Mouse (Mus musculus) brain, adult 2 months (tissue): ENCODE measurements around the gene Tgm5.
"Not testable (repeated sequence)": the region's sequence is repeated elsewhere in the genome, so short reads cannot be mapped to it uniquely, and the experiment has no call there.

Source experiments
- DNase-seq: peaks from one replicate; pipeline ENCODE4 v3.0.0; 2011; ENCODE audit warnings: low read depth, low spot score

Tgm5 gene

DNA sequence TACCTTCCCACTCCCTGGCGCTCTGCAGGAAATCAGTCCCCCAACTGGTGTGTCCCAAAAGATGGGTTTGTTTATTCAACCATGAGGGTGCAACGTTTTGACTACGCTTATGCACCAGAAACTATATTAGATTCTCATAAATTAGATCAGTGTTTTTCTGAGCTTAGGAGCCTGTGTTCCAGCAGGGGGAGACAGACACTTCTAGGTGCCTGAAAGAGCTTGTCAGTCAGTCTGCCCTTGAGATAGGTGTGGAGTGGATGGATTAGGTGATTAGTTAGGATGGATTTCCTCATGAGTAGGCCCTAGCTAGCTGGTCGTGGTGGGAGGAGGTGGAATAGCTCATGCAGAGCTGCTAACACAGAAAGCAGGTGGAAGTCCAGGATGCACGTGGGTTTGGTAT is 44.5 kb downstream of the Tgm5 start:
- peak; percentile 81 for DNase-seq

DNA sequence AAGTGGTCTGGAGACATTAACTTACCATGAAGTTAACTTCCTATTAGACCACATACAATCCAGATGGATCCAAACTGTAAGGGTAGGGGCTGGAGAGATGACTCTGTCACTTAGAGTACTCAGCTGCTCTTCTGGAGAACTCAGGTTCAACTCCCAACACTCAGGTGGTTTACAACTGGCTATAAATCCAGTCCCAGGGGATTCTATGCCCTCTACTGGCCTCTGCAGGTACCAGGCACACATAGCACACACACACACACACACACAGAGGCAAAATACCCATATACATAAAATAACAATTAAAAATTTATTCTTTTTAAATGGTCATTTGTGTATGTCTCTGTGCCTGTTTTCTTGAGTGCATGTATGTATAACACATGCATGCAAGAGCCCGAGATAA is 46.3 kb downstream of the Tgm5 start:
- no peak for DNase-seq

DNA sequence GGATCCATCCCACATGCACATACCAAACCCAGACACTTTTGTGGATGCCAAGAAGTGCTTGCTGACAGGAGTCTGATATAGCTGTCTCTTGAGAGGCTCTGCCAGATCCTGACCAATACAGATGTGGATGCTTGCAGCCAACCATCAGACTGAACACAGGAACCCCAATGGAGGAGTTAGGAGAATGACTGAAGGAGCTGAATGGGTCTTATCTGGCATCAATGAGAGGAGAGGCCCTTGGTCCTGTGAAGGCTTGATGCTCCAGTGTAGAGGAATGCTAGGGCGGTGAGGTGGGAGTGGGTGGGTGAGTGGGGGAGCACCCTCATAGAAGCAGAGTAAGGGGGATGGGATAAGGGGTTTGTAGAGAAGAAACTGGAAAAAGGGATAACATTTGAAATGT is 46.8 kb downstream of the Tgm5 start:
- DNase-seq, result not testable (repeated sequence)

DNA sequence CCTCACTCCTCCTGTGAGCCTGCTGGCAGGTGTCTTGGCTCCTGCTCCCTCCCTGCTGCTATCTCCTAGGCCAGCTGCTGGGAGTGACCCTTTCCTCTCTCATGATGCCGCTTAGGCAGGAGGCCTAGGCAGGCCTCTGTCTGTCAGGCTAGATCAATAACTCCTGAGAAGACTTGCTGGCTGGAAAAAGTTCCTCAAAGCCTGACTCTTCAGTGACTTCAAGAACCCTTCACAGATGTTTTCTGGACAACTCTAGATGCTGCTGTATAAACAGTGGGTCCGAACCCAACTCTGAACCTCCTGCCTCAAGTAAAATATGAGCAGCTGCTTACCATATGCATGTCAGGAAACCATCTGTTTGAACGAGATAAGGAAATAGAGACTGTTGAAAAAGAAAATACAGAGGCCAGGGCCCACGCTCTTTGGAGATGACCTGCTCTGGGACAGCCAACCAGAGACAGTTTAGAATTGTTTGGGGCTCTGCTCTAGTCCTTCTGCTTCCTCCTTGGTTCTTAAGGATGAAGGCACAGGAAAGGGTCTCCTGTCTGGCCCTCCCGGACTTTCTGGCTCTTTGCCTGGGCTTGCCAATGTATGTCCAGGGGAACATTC is 48.8 kb downstream of the Tgm5 start, which contains the start of gene Epb42:
Epb42 (minus strand) TSS at position 340 of the 609 bp plus-strand sequence.
- no peak for DNase-seq

DNA sequence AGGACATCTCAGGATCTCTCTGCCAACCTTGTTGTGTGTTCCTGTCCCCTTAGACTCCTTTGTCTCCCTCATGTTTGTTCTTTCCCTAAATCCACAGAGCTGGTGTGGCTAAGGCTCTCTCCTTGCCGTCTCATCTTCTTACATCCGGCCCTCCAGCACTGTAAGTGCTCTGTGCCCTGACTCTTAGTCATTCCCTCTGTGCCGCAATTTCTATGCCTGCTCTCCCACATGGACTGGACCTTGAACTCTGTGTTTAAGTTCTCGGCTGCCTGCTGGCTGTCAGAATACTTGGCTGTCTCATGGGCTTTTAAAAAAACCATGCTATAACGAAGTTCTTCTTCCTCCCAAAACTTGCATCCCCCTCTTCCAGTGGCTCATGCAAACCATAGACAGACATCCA is 62.7 kb downstream of the Tgm5 start:
- DNase-seq, result no peak

DNA sequence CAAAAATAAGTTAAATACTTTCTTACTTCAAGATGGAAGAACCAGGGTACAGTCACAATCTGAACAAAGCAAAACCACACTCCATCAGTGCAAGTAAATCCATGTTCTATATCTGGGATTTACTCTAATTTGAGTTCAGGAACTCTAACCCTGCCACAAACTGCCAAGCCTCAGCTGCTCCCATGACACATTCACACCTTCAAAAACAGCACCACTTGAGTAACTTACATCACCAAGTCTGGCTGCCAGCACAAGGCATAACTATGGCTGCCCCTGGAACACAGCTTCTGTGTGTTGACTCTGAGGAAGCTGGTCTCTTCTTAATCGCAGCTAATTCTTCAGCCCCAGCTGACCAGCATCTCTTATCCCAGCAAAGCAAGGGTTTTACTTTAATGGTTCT is 68.5 kb downstream of the Tgm5 start:
- no peak for DNase-seq

DNA sequence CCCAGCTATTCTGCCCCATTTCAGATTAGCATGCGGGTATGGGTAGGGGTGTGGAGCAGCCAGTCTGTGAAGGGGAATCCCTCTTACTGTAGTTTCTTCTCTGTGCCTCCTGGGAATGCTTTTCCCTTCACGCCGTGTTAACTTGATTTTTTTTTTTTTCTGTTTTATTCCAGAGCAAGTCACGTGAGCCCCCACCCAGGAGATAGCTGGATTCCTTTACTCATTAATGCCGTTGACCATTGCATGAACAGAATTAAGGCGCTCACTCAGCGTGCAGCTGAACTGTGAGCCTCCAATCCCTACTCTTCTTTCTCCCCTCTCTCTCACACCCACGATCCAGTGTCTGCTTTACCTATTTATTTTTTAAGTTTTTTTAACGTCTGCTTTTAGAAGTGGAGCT is 69.4 kb downstream of the Tgm5 start:
- DNase-seq, result no peak

DNA sequence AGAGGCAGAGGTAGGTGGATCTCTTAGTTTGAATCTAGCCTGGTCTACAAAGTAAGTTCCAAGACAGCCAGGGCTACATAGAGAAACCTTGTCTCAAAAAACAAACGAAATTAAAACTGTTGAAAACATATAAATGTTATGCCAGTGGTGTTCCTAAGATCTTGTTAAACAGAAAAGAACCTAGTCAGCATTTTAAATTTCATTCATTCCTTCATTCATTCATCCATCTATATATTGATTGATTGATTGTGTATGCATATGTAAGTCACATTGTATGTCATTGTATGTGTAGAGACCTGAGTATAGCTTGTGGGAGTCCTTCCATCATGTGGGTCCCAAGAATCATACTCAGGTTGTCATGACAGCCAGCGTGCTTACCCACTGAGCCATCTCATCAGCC is 70.1 kb downstream of the Tgm5 start:
- no peak for DNase-seq

DNA sequence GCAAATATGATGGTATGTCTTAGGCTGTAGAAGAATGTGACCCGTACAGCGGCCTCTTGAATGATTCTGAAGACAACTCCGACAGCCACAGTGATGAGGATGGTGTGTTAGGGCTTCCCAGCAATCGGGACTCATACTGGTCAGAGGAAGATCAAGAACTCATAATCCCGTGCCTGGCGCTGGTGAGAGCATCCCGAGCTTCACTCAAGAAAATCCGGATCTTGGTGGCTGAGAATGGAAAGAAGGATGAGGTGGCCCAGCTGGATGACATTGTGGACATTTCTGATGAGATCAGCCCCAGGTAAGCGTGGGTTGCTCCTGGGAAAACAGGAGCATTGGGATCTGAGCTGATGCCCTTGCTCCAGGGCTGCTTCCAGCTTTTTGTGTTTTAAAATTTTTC is 73.0 kb downstream of the Tgm5 start:
- no peak for DNase-seq

DNA sequence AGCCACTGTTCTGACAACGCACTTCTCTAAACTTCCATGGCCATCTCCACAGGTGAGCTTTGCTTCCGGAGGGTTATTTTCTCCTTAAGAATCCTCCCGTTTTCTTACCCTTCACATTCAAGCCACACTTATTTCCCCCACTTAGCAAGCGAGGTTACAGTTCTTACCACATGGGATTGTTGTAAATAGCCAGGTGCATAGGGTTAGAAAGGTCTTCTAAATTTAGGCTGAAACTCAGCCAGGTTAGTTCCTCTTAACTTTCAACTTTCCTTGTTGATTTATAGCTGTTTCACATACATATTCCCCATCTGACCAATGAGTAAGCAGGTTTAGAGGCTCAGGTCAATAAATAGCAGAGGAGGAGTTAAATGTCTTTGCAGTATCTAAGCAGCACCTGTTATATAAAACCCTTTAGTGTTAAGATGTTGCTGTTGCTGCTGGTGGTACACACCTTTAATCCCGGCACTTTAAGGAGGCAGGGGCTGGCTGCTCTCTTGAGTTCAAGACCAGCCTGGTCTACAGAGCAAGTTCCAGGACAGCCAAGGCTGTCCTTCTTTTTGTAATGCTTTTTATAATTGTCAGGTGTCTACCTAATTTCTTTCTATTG is 76.5 kb downstream of the Tgm5 start:
- DNase-seq, result peak; percentile 16

DNA sequence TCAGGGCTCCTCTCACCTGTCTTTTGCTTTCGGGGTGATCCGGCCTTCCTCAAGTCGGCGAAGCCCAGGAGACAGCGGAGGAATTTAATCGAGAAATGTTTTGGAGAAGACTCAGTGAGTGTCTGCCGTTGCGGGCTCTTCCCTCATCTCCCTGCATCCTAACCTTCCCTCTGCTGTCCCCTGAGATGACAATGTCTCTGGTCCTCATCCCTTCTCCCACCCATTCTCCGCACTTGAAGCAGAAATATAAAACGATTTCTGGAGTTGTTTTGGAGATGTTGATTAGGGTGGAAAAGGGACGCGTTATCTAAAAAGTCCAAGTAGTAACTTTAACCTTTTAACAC is 77.0 kb downstream of the Tgm5 start:
- DNase-seq, result no peak

DNA sequence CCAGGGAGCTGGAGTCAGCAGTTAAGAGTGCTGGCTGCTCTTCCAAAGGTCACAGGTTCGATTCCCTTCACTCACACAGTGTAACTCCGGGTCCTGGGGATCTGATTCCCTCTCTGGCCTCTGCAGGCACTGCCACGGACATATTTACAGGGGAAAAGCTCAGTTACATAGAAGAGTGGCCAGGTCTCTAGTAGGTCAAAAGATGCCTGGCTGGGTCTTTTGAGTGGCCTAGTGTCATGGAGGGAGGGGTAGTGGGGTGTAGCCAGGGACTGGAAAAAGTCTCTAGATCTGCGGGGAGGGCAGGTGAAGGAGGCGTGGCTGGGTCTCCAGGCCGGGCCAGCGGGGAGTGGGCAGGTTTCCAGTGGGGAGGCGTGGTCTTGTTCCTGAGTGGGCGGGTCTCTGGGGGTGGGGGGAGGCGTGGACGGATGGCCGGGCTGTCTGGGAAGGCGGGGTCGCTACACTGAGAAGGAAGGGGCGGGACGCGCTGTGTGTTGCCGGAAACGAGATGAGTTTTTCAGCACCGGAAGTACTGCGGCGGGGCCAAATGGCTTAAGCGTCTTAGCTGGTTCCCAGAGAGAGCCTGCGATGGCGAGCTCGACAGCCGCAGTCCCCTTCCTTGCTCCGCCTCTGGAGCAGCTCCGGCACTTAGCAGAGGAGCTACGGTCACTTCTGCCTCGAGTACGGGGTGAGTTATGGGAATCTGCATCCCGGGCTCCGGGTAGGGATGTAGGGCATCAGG is 77.5 kb downstream of the Tgm5 start, which contains the start of gene Ccndbp1:
Ccndbp1 (plus strand) TSS at position 479 of the 739 bp plus-strand sequence.
- peak; percentile 95 for DNase-seq

DNA sequence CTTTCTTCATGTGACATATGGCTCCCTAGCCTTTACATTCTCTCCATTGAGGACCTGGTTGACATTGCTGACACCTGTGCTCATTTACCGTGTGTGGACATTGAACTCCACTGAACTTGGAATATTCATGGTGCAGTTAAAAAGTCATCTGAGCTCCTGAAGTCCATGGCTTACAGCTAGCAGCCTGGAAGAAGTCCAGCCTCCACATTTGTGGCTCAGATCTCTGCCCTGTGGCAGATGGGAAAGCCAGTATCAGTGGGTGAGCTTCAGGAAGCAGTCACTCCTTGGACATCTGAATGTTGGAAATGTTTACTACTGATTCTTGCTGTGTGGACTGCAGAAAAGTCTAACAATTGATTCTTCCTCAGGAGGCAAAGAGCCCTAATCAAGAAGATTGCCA is 78.7 kb downstream of the Tgm5 start:
- peak; percentile 97 for DNase-seq

DNA sequence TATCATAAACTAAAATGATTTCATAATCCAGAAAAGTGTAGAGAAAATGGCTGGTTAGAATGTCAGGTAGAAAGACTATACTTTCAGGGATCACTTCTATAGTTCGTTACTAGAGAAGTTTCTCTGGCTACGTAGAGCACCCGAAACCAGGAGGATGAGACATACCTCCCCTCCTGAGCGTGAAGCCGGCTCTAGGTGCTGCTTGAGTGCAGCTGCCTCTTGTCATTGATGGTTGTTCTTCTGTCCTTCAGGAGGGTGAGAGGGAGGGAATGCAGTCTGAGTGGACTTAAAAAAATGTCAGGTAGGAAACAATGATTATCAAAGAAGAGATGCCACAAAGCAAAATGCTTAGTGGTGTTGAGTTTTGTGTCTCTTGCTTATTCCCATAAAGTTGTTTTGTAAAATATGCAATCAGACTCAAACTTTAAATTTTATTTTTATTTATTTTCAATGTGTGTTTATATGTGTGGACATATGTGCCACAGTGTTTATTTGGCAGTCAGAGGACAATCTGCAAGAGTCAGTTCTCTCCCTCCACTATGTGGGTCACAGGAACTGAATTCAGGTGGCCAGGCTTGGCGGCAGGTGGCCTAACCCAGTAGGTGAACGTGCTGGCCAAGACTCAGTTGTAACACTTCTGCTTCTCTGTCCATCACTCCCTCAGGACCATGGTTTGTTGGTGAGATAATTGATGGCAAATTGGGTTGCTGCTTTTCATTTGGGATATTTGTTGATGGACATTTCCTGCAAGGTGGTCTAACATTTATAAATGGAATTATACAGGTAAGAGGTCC is 81.4 kb downstream of the Tgm5 start:
- DNase-seq, result peak; percentile 96

DNA sequence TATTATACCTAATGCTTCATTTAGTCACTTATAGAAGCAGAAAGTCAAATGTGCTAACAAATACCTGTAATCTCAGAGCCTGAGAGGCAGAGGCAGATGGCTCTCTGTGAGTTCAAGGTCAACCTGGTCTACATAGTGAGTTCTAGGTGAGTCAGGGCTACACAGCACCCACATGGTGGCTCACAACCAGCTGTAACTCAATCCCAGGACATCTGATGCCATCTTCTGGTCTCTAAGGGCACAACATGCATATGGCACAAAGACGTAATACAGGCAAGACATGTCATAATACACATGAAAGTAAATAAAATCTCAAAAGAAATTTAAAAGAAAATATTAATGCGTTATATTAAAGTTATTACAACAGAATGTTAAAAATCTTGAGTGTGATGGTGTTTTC is 82.1 kb downstream of the Tgm5 start:
- DNase-seq, result peak; percentile 47

DNA sequence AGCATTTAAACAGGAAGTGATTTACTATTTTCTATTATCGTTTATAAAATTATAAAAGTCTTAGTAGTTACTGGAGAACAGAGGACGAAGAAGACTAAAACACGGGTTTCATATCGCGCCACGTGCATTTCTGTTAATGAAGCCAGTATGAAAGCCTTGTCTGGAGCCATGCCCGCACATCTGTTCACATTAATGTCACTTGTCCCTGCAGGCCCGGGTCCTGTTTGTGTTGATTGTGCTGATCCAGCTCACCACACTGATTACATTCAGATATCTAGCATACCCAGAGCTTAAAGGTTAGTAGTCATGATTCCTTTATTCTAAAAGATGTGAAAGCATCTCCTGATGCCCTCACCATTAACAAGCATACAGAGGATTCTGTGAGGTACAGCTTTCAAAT is 86.8 kb downstream of the Tgm5 start:
- DNase-seq, result no peak

DNA sequence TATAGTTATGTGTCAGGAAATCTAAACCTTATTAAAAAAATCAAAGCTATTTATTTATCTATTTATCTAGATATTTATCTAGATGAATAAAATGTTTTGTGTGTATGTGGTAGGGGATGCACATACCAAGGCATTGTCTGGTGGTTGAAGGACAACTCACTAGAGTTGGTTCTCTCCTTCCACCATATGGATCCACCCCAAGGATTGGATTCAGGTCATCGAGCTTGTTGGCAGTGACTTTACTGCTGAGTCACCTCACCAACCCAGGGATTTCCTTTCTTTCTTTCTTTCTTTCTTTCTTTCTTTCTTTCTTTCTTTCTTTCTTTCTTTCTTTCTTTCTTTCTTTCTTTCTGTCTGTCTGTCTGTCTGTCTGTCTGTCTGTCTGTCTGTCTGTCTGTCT is 89.0 kb downstream of the Tgm5 start:
- peak; percentile 80 for DNase-seq
